Mouse (Mus musculus) embryonic fibroblast, embryonic 13.5 days (primary cell): ENCODE data around the gene Glis2.

Experiments used
- CTCF ChIP-seq: IDR thresholded peaks from 2 replicates; pipeline ENCODE4 v1.5.1; 2011; ENCODE audit warnings: mild to moderate bottlenecking, control low read depth, low read length, moderate library complexity, borderline replicate concordance; ENCODE audit not compliant: insufficient read depth
- POLR2A ChIP-seq: IDR thresholded peaks from 2 replicates; pipeline ENCODE4 v1.6.1; 2011; ENCODE audit warnings: low read depth, mild to moderate bottlenecking, control low read depth, low read length, moderate library complexity

GRCm38 (mm10) chr16:4670317-4670716 lies 75.8 kb downstream of the Glis2 start:
- TF ChIP-seq CTCF (no peak), POLR2A (no peak)
